Mouse (Mus musculus) intestine, embryonic 15.5 days (tissue): ENCODE measurements around the gene Pacsin3. TPM values are rescaled to one million over a fixed set of nuclear protein-coding genes. Genes with fewer than 3 reads are reported as not detected.
"Not testable (repeated sequence)": the region's sequence is repeated elsewhere in the genome, so short reads cannot be mapped to it uniquely, and the experiment has no call there.

Source experiments
- ATAC-seq: fragments of 200-750 bp; cut with Nextera tagmentation; 2 replicates; pipeline ENCODE4 v1.8.0; 2017; ENCODE audit warnings: moderate TSS enrichment, moderate library complexity
- H3K27ac ChIP-seq: fragments of 300-500 bp; sonication (generic); 2 replicates; pipeline ENCODE4 v1.5.1; 2015; ENCODE audit warnings: mild to moderate bottlenecking, inconsistent platforms
- H3K27me3 ChIP-seq: fragments of 300-500 bp; sonication (generic); replicated peaks from 2 replicates; pipeline ENCODE4 v1.6.1; 2015; ENCODE audit warnings: inconsistent platforms
- H3K36me3 ChIP-seq: fragments of 300-500 bp; sonication (generic); 2 replicates; pipeline ENCODE4 v1.6.1; 2015; ENCODE audit warnings: inconsistent platforms
- H3K4me1 ChIP-seq: fragments of 300-500 bp; sonication (generic); replicated peaks from 2 replicates; pipeline ENCODE4 v1.6.1; 2015; ENCODE audit warnings: inconsistent platforms
- H3K4me2 ChIP-seq: fragments of 300-500 bp; sonication (generic); replicated peaks from 2 replicates; pipeline ENCODE4 v1.6.1; 2015; ENCODE audit warnings: mild to moderate bottlenecking, inconsistent platforms
- H3K4me3 ChIP-seq: fragments of 300-500 bp; sonication (generic); replicated peaks from 2 replicates; pipeline ENCODE4 v1.5.1; 2015; ENCODE audit warnings: inconsistent platforms
- H3K9ac ChIP-seq: fragments of 300-500 bp; sonication (generic); 2 replicates; pipeline ENCODE4 v1.6.1; 2015; ENCODE audit warnings: inconsistent platforms
- H3K9me3 ChIP-seq: fragments of 300-500 bp; sonication (generic); 2 replicates; pipeline ENCODE4 v1.6.1; 2016; ENCODE audit warnings: inconsistent platforms
- WGBS: fragments of 180-500 bp; shearing (Covaris S2); methylation state at CpG from one replicate; pipeline ENCODE4 v1.1.7; 2015; 5-methylcytosine and 5-hydroxymethylcytosine counted together
- polyA plus RNA-seq: library from polyadenylated mRNA; unstranded; fragments of >200 nt; fragmentation: Nextera tagmentation; extraction: Ambion mirVana; gene quantifications from 2 replicates; pipeline ENCODE4 v1.2.1, GENCODE M21; 2015

The Pacsin3 gene
- polyA plus RNA-seq = 21.3 and 22.3 TPM in 2 replicates

DNA sequence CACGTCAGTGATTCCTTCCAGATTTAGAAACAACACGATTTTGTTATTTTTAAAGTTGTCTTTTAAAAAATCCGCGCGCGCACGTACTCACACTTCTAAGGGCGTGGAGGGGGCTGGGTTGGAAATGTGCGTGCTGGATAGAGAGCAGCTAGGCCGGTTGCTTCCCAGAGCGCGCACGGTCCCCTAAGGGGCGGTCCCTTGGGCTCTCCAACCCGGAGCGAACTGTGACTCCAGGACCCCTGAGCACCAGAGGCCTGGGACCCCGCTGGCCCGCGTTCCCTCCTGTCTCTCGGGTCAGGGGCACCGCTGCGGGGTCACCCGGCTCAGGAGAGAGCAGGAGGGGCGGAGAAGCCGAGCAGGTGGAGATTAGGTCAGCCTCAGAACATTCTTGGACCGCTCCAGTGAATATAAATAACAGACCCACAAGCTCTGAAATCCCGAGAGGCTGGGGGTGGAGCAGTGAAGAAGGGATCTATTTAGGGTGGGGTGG, at the start of gene Pacsin3:
Pacsin3 (plus strand) TSS at position 294 of the 490 bp plus-strand sequence.
- peak within 1 kb of the TSS; percentile 97 for H3K4me2 ChIP-seq
- WGBS = 1% methylated on average over 27 of the region's 27 CpGs
- peaks cover 24% of the 10 kb centered on the region for H3K4me1 ChIP-seq
- peak within 1 kb of the TSS; percentile 76 for H3K4me3 ChIP-seq
- ATAC-seq = peak; percentile 47; the same call in 1 of the 2 replicates
- H3K36me3 ChIP-seq = no peaks in the 10 kb centered on the region
- peak within 1 kb of the TSS; percentile 65 for H3K9ac ChIP-seq
- no peaks in the 10 kb centered on the region for H3K9me3 ChIP-seq
- H3K27me3 ChIP-seq = peaks cover 14% of the 10 kb centered on the region; the same call in 1 of the 2 replicates
- peak within 1 kb of the TSS; percentile 42; the same call in 1 of the 2 replicates for H3K27ac ChIP-seq

- Histone ChIP-seq H3K9ac (no peak overlapping the region), H3K36me3 (peaks cover 22% of the 10 kb centered on the region), H3K4me1 (peaks cover 10% of the 10 kb centered on the region), H3K27ac (no peak overlapping the region), H3K4me3 (no peak overlapping the region), H3K9me3 (no peaks in the 10 kb centered on the region), H3K27me3 (no peaks in the 10 kb centered on the region), H3K4me2 (no peak overlapping the region)
- 90% methylated on average over 9 of the region's 9 CpGs for WGBS
- ATAC-seq = no peak
Observed at GRCm38 (mm10) chr2:91206254-91206775, 49.4 kb upstream of the Pacsin3 start.

DNA sequence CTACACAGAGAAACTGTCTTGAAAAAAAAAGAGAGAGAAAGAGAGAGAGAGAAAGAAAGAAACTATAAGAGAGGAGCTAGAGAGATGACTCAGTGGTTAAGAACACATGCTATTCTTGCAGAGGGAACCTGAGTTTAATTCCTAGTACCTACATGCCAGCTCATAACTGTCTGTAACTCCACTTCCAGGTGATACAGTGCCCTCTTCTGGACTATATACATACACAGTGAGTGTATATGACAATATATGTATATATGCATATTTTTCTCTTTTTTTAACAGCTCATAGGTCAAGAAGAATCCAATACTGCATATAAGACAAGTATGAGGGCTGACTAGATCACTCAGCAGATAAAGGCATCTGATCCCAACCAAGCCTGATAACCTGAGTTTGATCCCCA, 42.4 kb upstream of the Pacsin3 start:
- peaks cover 19% of the 10 kb centered on the region for H3K36me3 ChIP-seq
- H3K27me3 ChIP-seq = no peaks in the 10 kb centered on the region
- H3K9me3 ChIP-seq = no peaks in the 10 kb centered on the region
- H3K4me1 ChIP-seq = no peaks in the 10 kb centered on the region
- no peak for ATAC-seq
- no peak overlapping the region for H3K4me3 ChIP-seq
- no peak overlapping the region for H3K9ac ChIP-seq
- no peak overlapping the region for H3K4me2 ChIP-seq
- no peak overlapping the region for H3K27ac ChIP-seq

GRCm38 (mm10) chr2:91217032-91217431, 38.7 kb upstream of the Pacsin3 start:
- no peaks in the 10 kb centered on the region for H3K9me3 ChIP-seq
- H3K9ac ChIP-seq = no peak overlapping the region
- no peak overlapping the region for H3K27ac ChIP-seq
- H3K27me3 ChIP-seq = no peaks in the 10 kb centered on the region
- no peaks in the 10 kb centered on the region for H3K4me1 ChIP-seq
- ATAC-seq = no peak
- H3K4me2 ChIP-seq = no peak overlapping the region
- WGBS = 60% methylated on average over 4 of the region's 4 CpGs
- no peak overlapping the region for H3K4me3 ChIP-seq
- peaks cover 3% of the 10 kb centered on the region for H3K36me3 ChIP-seq

DNA sequence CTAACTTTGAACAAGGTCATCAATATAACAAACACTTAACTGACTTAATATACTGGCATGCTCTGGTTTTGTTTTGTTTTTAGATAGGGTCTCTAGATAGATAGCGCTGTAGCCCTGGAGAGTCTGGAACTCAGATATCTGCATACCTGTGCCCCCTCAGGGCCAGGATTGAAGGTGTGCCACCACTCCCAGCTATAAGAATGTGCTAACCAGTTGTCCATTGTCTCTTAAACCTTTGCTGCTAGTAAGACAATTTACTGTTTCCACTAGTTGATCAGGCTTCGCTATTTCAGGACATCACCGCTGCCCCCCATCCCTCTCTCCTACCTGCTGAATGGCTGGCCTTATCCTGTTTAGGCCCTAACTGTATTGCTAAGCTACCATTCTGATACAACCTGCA, 35.3 kb upstream of the Pacsin3 start:
- Histone ChIP-seq H3K4me3 (no peak overlapping the region), H3K9me3 (no peaks in the 10 kb centered on the region), H3K4me2 (no peak overlapping the region), H3K27me3 (no peaks in the 10 kb centered on the region), H3K27ac (no peak overlapping the region), H3K36me3 (no peaks in the 10 kb centered on the region), H3K4me1 (no peaks in the 10 kb centered on the region), H3K9ac (no peak overlapping the region)
- 92% methylated on average over 3 of the region's 3 CpGs for WGBS
- ATAC-seq = no peak

- ATAC-seq = no peak
Observed at GRCm38 (mm10) chr2:91223614-91224013, 32.1 kb upstream of the Pacsin3 start.

GRCm38 (mm10) chr2:91229735-91230134, 26.0 kb upstream of the Pacsin3 start:
- no peaks in the 10 kb centered on the region for H3K36me3 ChIP-seq
- no peaks in the 10 kb centered on the region for H3K4me1 ChIP-seq
- no peak overlapping the region for H3K4me3 ChIP-seq
- WGBS = 86% methylated on average over 2 of the region's 2 CpGs
- no peak for ATAC-seq
- no peak overlapping the region for H3K9ac ChIP-seq
- H3K9me3 ChIP-seq = no peaks in the 10 kb centered on the region
- no peaks in the 10 kb centered on the region for H3K27me3 ChIP-seq
- no peak overlapping the region for H3K27ac ChIP-seq
- no peak overlapping the region for H3K4me2 ChIP-seq

More at GRCm38 (mm10) chr2:91223614-91224013, 32.1 kb upstream of the Pacsin3 start:
- Histone ChIP-seq H3K4me3 (no peak overlapping the region), H3K36me3 (no peaks in the 10 kb centered on the region), H3K4me2 (no peak overlapping the region), H3K27ac (no peak overlapping the region), H3K4me1 (no peaks in the 10 kb centered on the region), H3K9me3 (no peaks in the 10 kb centered on the region), H3K27me3 (no peaks in the 10 kb centered on the region), H3K9ac (no peak overlapping the region)
- 83% methylated on average over 2 of the region's 2 CpGs for WGBS

DNA sequence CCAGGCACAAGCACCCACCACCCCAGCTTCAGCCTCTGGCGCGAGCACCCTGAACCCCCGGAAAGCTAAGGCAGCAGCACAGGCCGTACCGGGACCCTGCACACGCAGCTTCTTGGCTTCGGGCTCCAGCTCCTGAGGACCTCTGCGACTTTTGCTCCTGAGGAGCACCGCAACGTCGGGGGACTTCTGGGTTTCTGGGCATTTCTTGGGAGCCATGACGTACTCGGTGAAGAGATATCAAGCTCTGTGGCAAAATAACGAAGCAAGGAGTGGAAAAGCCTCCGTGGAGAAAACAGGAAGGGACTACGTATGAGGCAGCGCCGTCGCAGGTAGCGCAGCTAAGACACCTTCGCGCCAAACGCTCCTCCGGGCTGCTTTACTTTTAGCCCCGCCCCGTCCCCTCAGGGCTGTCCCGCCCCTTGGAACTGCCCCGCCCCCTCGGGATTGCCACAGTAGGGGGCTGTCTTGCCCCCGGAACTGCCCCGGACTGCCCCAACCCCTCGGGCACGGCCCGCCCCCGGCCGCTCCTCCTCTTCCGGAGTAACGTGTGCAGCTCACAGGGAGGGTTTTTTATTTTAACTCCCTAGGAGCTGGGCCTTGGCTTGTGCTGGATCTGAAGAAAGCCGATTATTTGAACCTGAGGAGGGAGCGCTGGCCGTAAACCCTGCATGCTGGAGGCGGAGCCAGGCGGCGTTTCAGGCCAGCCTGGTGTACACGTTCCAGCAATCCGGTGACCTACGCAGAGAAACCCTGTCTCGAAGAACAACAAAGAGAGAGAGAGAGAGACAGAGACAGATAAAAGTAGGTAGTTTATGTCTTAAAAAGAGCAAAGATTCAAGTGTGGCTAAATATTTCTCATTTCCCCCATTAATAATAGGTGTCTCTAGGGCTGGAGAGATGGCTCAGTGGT, 18.9 kb upstream of the Pacsin3 start, which contains the start of gene Ddb2:
Ddb2 (minus strand) TSS at position 382 of the 910 bp plus-strand sequence.
- under 1% methylated on average over 48 of the region's 48 CpGs for WGBS
- H3K4me3 ChIP-seq = peak within 1 kb of the TSS; percentile 61
- ATAC-seq = peak; percentile 99
- H3K27ac ChIP-seq = peak within 1 kb of the TSS; percentile 93
- H3K4me1 ChIP-seq = no peaks in the 10 kb centered on the region
- no peaks in the 10 kb centered on the region for H3K9me3 ChIP-seq
- no peaks in the 10 kb centered on the region for H3K36me3 ChIP-seq
- no peaks in the 10 kb centered on the region for H3K27me3 ChIP-seq
- peak within 1 kb of the TSS; percentile 65 for H3K9ac ChIP-seq
- peak within 1 kb of the TSS; percentile 91 for H3K4me2 ChIP-seq

DNA sequence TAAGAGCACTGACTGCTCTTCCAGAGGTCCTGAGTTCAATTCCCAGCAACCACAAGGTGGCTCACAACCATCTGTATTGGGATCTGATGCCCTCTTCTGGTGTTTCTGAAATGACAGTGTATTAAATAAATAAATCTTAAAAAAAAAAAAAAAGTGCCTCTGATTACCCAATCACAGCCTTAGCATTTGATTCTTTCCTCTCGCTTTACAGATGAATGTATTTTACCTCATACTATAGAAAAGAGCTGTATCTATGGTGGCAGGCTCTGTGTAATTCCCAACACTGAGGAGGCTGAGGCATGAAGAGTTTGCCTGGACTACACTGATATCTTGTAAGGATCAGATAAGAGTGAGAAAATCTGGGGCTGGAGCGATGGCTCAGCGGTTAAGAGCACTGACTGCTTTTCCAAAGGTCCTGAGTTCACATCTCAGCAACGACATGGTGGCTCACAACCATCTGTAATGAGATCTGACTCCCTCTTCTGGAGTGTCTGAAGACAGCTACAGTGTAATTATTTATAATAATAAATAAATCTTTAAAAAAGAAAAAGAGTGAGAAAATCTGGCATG, 18.2 kb upstream of the Pacsin3 start:
- H3K4me1 ChIP-seq, H3K9me3 ChIP-seq, H3K27me3 ChIP-seq, H3K9ac ChIP-seq, H3K36me3 ChIP-seq: not testable (repeated sequence)
- peak; percentile 59 for ATAC-seq
- Histone ChIP-seq H3K4me2 (peak overlapping the region; percentile 91), H3K4me3 (peak overlapping the region; percentile 61), H3K27ac (peak overlapping the region; percentile 93)
- 11% methylated on average over 4 of the region's 4 CpGs for WGBS

GRCm38 (mm10) chr2:91242547-91242946, 13.2 kb upstream of the Pacsin3 start:
- Histone ChIP-seq H3K4me2 (no peak overlapping the region), H3K9ac (no peak overlapping the region), H3K9me3 (no peaks in the 10 kb centered on the region), H3K4me3 (no peak overlapping the region), H3K36me3 (no peaks in the 10 kb centered on the region), H3K4me1 (no peaks in the 10 kb centered on the region), H3K27me3 (no peaks in the 10 kb centered on the region), H3K27ac (no peak overlapping the region)
- no peak for ATAC-seq
- 60% methylated on average over 5 of the region's 5 CpGs for WGBS

DNA sequence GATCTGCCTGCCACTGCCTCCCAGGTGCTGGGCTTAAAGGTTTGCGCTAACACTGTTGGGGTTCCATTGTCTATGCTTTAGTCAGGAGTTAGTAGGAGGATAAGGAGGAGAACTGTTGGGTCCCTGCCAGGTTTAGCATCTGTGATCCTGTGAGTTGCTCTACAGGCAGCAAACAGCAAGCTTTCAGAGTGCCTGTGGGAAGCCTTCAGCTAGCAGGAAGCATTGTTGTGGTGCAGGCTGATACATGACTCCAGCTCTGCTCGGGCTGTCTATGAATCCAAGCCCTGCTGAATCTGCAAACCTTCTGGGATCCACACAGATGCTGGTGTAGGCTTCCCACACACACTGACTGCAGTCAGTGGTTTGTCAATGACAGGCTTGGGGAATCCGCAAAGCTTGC, 12.3 kb upstream of the Pacsin3 start:
- H3K36me3 ChIP-seq = no peaks in the 10 kb centered on the region
- ATAC-seq = no peak
- no peak overlapping the region for H3K9ac ChIP-seq
- H3K27ac ChIP-seq = no peak overlapping the region
- WGBS = 69% methylated on average over 3 of the region's 3 CpGs
- H3K9me3 ChIP-seq = no peaks in the 10 kb centered on the region
- H3K27me3 ChIP-seq = no peaks in the 10 kb centered on the region
- no peak overlapping the region for H3K4me2 ChIP-seq
- H3K4me1 ChIP-seq = no peaks in the 10 kb centered on the region
- H3K4me3 ChIP-seq = no peak overlapping the region

GRCm38 (mm10) chr2:91244557-91245228, 11.1 kb upstream of the Pacsin3 start:
- peak; percentile 45; the same call in 1 of the 2 replicates for ATAC-seq
- Histone ChIP-seq H3K4me1 (no peaks in the 10 kb centered on the region), H3K4me3 (no peak overlapping the region), H3K9ac (no peak overlapping the region), H3K9me3 (no peaks in the 10 kb centered on the region), H3K4me2 (no peak overlapping the region), H3K36me3 (no peaks in the 10 kb centered on the region), H3K27me3 (no peaks in the 10 kb centered on the region), H3K27ac (no peak overlapping the region)
- 74% methylated on average over 5 of the region's 5 CpGs for WGBS
